Mouse (Mus musculus) olfactory bulb, adult 2 months (tissue): ENCODE data around the gene Lmnb2.

Experiments used
- CTCF ChIP-seq: fragments of 200-500 bp; IDR thresholded peaks from 2 replicates; pipeline ENCODE4 v1.5.1; 2012; ENCODE audit warnings: low read depth, mild to moderate bottlenecking, low read length, moderate library complexity; ENCODE audit not compliant: insufficient read depth
- POLR2A ChIP-seq: fragments of 200-500 bp; IDR thresholded peaks from 2 replicates; pipeline ENCODE4 v1.6.1; 2012; ENCODE audit warnings: mild to moderate bottlenecking, low read depth, low read length, moderate library complexity; ENCODE audit not compliant: insufficient read depth

- TF ChIP-seq POLR2A (no peak), CTCF (no peak)
These were observed 48.3 kb upstream of the Lmnb2 start for GRCm38 (mm10) chr10:80966296-80966695.
